Mouse (Mus musculus): ENCODE measurements at regions not wholly inside any gene's neighbourhood (a gene's known extent, or its start where the extent isn't known, plus 50 kb on each side); places are given as distances from the start of the nearest gene placed in this dataset.

- Histone ChIP-seq H3K27ac (ENCODE audit: control insufficient read depth, insufficient read depth, low read depth, low read length, poor library complexity) (no peak overlapping the region), H3K4me3 (replicated peaks; ENCODE audit: control insufficient read depth, low read depth, low read length) (no peak overlapping the region), H3K4me1 (ENCODE audit: control insufficient read depth, insufficient read depth, low read length) (no peaks in the 10 kb centered on the region)
- WGBS = 83% methylated on average over 11 of the region's 11 CpGs
- TF ChIP-seq CTCF (IDR thresholded peaks at IDR 0.05; ENCODE audit: control insufficient read depth, insufficient read depth, low read length) (no peak), POLR2A (IDR thresholded peaks at IDR 0.05; ENCODE audit: borderline replicate concordance, control insufficient read depth, low read depth, low read length) (no peak)
Observed at GRCm38 (mm10) chr16:73279951-73280350, 971.8 kb downstream of the Robo1 start.

GRCm38 (mm10) chr16:73259691-73260090 is 951.6 kb downstream of the Robo1 start:
- H3K4me3 ChIP-seq (replicated peaks; ENCODE audit: control insufficient read depth, low read depth, low read length) = no peak overlapping the region
- no peaks in the 10 kb centered on the region for H3K4me1 ChIP-seq (ENCODE audit: control insufficient read depth, insufficient read depth, low read length)
- TF ChIP-seq POLR2A (IDR thresholded peaks at IDR 0.05; ENCODE audit: borderline replicate concordance, control insufficient read depth, low read depth, low read length) = no peak
- TF ChIP-seq CTCF (IDR thresholded peaks at IDR 0.05; ENCODE audit: control insufficient read depth, insufficient read depth, low read length) = no peak
- WGBS = 78% methylated on average over 1 of the region's 1 CpGs
- H3K27ac ChIP-seq (ENCODE audit: control insufficient read depth, insufficient read depth, low read depth, low read length, poor library complexity) = no peak overlapping the region

- H3K4me1 ChIP-seq (ENCODE audit: control insufficient read depth, insufficient read depth, low read length) = no peaks in the 10 kb centered on the region
- H3K4me3 ChIP-seq (replicated peaks; ENCODE audit: control insufficient read depth, low read depth, low read length) = no peak overlapping the region
- H3K27ac ChIP-seq (ENCODE audit: control insufficient read depth, insufficient read depth, low read depth, low read length, poor library complexity) = no peak overlapping the region
- TF ChIP-seq CTCF (IDR thresholded peaks at IDR 0.05; ENCODE audit: control insufficient read depth, insufficient read depth, low read length) (no peak), POLR2A (IDR thresholded peaks at IDR 0.05; ENCODE audit: borderline replicate concordance, control insufficient read depth, low read depth, low read length) (no peak)
- WGBS = 71% methylated on average over 3 of the region's 3 CpGs
Observed at GRCm38 (mm10) chr16:73259283-73259682, 951.2 kb downstream of the Robo1 start.

- TF ChIP-seq CTCF (IDR thresholded peaks at IDR 0.05; ENCODE audit: control insufficient read depth, insufficient read depth, low read length) = no peak
- no peak for TF ChIP-seq POLR2A (IDR thresholded peaks at IDR 0.05; ENCODE audit: borderline replicate concordance, control insufficient read depth, low read depth, low read length)
- WGBS = 79% methylated on average over 2 of the region's 2 CpGs
- Histone ChIP-seq H3K4me1 (ENCODE audit: control insufficient read depth, insufficient read depth, low read length) (no peaks in the 10 kb centered on the region), H3K4me3 (replicated peaks; ENCODE audit: control insufficient read depth, low read depth, low read length) (no peak overlapping the region), H3K27ac (ENCODE audit: control insufficient read depth, insufficient read depth, low read depth, low read length, poor library complexity) (no peak overlapping the region)
Observed at GRCm38 (mm10) chr16:73245073-73245590, 937.0 kb downstream of the Robo1 start.

GRCm38 (mm10) chr16:73230599-73230998 is 922.5 kb downstream of the Robo1 start:
- 58% methylated on average over 2 of the region's 2 CpGs for WGBS
- no peaks in the 10 kb centered on the region for H3K4me1 ChIP-seq (ENCODE audit: control insufficient read depth, insufficient read depth, low read length)
- no peak for TF ChIP-seq CTCF (IDR thresholded peaks at IDR 0.05; ENCODE audit: control insufficient read depth, insufficient read depth, low read length)
- no peak for TF ChIP-seq POLR2A (IDR thresholded peaks at IDR 0.05; ENCODE audit: borderline replicate concordance, control insufficient read depth, low read depth, low read length)

GRCm38 (mm10) chr16:73217555-73217954 is 909.4 kb downstream of the Robo1 start:
- Histone ChIP-seq H3K4me3 (replicated peaks; ENCODE audit: control insufficient read depth, low read depth, low read length) (no peak overlapping the region), H3K4me1 (ENCODE audit: control insufficient read depth, insufficient read depth, low read length) (no peaks in the 10 kb centered on the region), H3K27ac (ENCODE audit: control insufficient read depth, insufficient read depth, low read depth, low read length, poor library complexity) (no peak overlapping the region)
- WGBS = 94% methylated on average over 4 of the region's 4 CpGs
- TF ChIP-seq CTCF (IDR thresholded peaks at IDR 0.05; ENCODE audit: control insufficient read depth, insufficient read depth, low read length) (no peak), POLR2A (IDR thresholded peaks at IDR 0.05; ENCODE audit: borderline replicate concordance, control insufficient read depth, low read depth, low read length) (no peak)

More at GRCm38 (mm10) chr16:73230599-73230998, 922.5 kb downstream of the Robo1 start:
- H3K27ac ChIP-seq (ENCODE audit: control insufficient read depth, insufficient read depth, low read depth, low read length, poor library complexity) = no peak overlapping the region
- no peak overlapping the region for H3K4me3 ChIP-seq (replicated peaks; ENCODE audit: control insufficient read depth, low read depth, low read length)

- H3K27ac ChIP-seq (ENCODE audit: control insufficient read depth, insufficient read depth, low read depth, low read length, poor library complexity) = no peak overlapping the region
- 84% methylated on average over 11 of the region's 11 CpGs for WGBS
- no peaks in the 10 kb centered on the region for H3K4me1 ChIP-seq (ENCODE audit: control insufficient read depth, insufficient read depth, low read length)
- no peak for TF ChIP-seq CTCF (IDR thresholded peaks at IDR 0.05; ENCODE audit: control insufficient read depth, insufficient read depth, low read length)
- TF ChIP-seq POLR2A (IDR thresholded peaks at IDR 0.05; ENCODE audit: borderline replicate concordance, control insufficient read depth, low read depth, low read length) = no peak
- no peak overlapping the region for H3K4me3 ChIP-seq (replicated peaks; ENCODE audit: control insufficient read depth, low read depth, low read length)
Observed at GRCm38 (mm10) chr16:73203542-73203941, 895.4 kb downstream of the Robo1 start.

GRCm38 (mm10) chr16:73200991-73201390 is 892.9 kb downstream of the Robo1 start:
- 62% methylated on average over 3 of the region's 3 CpGs for WGBS
- no peaks in the 10 kb centered on the region for H3K4me1 ChIP-seq (ENCODE audit: control insufficient read depth, insufficient read depth, low read length)
- no peak overlapping the region for H3K4me3 ChIP-seq (replicated peaks; ENCODE audit: control insufficient read depth, low read depth, low read length)
- no peak overlapping the region for H3K27ac ChIP-seq (ENCODE audit: control insufficient read depth, insufficient read depth, low read depth, low read length, poor library complexity)
- no peak for TF ChIP-seq CTCF (IDR thresholded peaks at IDR 0.05; ENCODE audit: control insufficient read depth, insufficient read depth, low read length)
- no peak for TF ChIP-seq POLR2A (IDR thresholded peaks at IDR 0.05; ENCODE audit: borderline replicate concordance, control insufficient read depth, low read depth, low read length)

GRCm38 (mm10) chr16:73182776-73183175 is 874.7 kb downstream of the Robo1 start:
- 72% methylated on average over 5 of the region's 5 CpGs for WGBS
- no peak overlapping the region for H3K4me3 ChIP-seq (replicated peaks; ENCODE audit: control insufficient read depth, low read depth, low read length)
- H3K4me1 ChIP-seq (ENCODE audit: control insufficient read depth, insufficient read depth, low read length) = no peaks in the 10 kb centered on the region
- no peak for TF ChIP-seq POLR2A (IDR thresholded peaks at IDR 0.05; ENCODE audit: borderline replicate concordance, control insufficient read depth, low read depth, low read length)
- TF ChIP-seq CTCF (IDR thresholded peaks at IDR 0.05; ENCODE audit: control insufficient read depth, insufficient read depth, low read length) = no peak
- H3K27ac ChIP-seq (ENCODE audit: control insufficient read depth, insufficient read depth, low read depth, low read length, poor library complexity) = no peak overlapping the region

Measured in bone marrow, adult 2 months (tissue).